Mouse (Mus musculus) ES-Bruce4 (cell line): ENCODE data around the gene Dtnb.

ENCODE experiments used
- CTCF ChIP-seq: IDR thresholded peaks from one replicate; pipeline ENCODE4 v1.8.1; 2011; ENCODE audit warnings: low read depth, low read length
- EP300 ChIP-seq: IDR thresholded peaks from 2 replicates; pipeline ENCODE4 v1.6.1; 2011; ENCODE audit warnings: low read depth, low read length; ENCODE audit not compliant: insufficient read depth
- POLR2A ChIP-seq: IDR thresholded peaks from one replicate; pipeline ENCODE4 v1.8.1; 2011; ENCODE audit warnings: low read length; ENCODE audit not compliant: insufficient read depth

- TF ChIP-seq CTCF, result peak; percentile 24
- no peak for TF ChIP-seq POLR2A
- TF ChIP-seq EP300, result no peak
Observed at GRCm38 (mm10) chr12:3590039-3590438, 17.9 kb downstream of the Dtnb start.
